Mouse (Mus musculus): ENCODE data around the gene Tbc1d9b.
"Not testable (repeated sequence)": the region's sequence is repeated elsewhere in the genome, so short reads cannot be mapped to it uniquely, and the experiment has no call there.

Tbc1d9b gene

GRCm38 (mm10) chr11:50130811-50131766, at the start of gene Tbc1d9b:
Gene Tbc1d9b (plus strand): TSS chr11:50131396.
- peak; percentile 90 for DNase-seq

- no peak for DNase-seq
These were observed 45.0 kb upstream of the Tbc1d9b start for GRCm38 (mm10) chr11:50086211-50086610.

- no peak for DNase-seq
These were observed 41.4 kb upstream of the Tbc1d9b start for GRCm38 (mm10) chr11:50089840-50090239.

GRCm38 (mm10) chr11:50090982-50091675, 40.1 kb upstream of the Tbc1d9b start:
- DNase-seq, result peak; percentile 88

- no peak for DNase-seq
These were observed 39.5 kb upstream of the Tbc1d9b start for GRCm38 (mm10) chr11:50091681-50092080.

- no peak for DNase-seq
These were observed 35.5 kb upstream of the Tbc1d9b start for GRCm38 (mm10) chr11:50095661-50096060.

- DNase-seq, result peak; percentile 77
These were observed 34.1 kb upstream of the Tbc1d9b start for GRCm38 (mm10) chr11:50097091-50097490.

- DNase-seq, result no peak
These were observed 32.2 kb upstream of the Tbc1d9b start for GRCm38 (mm10) chr11:50098961-50099481.

GRCm38 (mm10) chr11:50099692-50100091, 31.5 kb upstream of the Tbc1d9b start:
- DNase-seq, result no peak

- DNase-seq, result peak; percentile 91
These were observed 30.5 kb upstream of the Tbc1d9b start for GRCm38 (mm10) chr11:50100548-50101307.

- not testable (repeated sequence) for DNase-seq
These were observed 29.2 kb upstream of the Tbc1d9b start for GRCm38 (mm10) chr11:50101962-50102361.

- DNase-seq, result no peak
These were observed 27.2 kb upstream of the Tbc1d9b start for GRCm38 (mm10) chr11:50104016-50104415.

- no peak for DNase-seq
These were observed 26.0 kb upstream of the Tbc1d9b start for GRCm38 (mm10) chr11:50105237-50105636.

GRCm38 (mm10) chr11:50106024-50106423, 25.2 kb upstream of the Tbc1d9b start:
- DNase-seq, result no peak

- DNase-seq, result no peak
These were observed 22.4 kb upstream of the Tbc1d9b start for GRCm38 (mm10) chr11:50108823-50109244.

- DNase-seq, result peak; percentile 66
These were observed 16.9 kb upstream of the Tbc1d9b start for GRCm38 (mm10) chr11:50114329-50114728.

- DNase-seq, result peak; percentile 67
These were observed 8.5 kb upstream of the Tbc1d9b start for GRCm38 (mm10) chr11:50122631-50123081.

- DNase-seq, result no peak
These were observed 3.4 kb upstream of the Tbc1d9b start for GRCm38 (mm10) chr11:50127781-50128180.

- peak; percentile 46 for DNase-seq
These were observed 605 bp downstream of the Tbc1d9b start for GRCm38 (mm10) chr11:50131801-50132201.

- no peak for DNase-seq
These were observed 1.1 kb downstream of the Tbc1d9b start for GRCm38 (mm10) chr11:50132265-50132664.

- DNase-seq, result no peak
These were observed 3.1 kb downstream of the Tbc1d9b start for GRCm38 (mm10) chr11:50134136-50134859.

Data from cerebellum, adult 11-12 months (tissue).